Mouse (Mus musculus) lung, postnatal 4 days (tissue): Measurements from ENCODE around the gene Cdc42bpb.

Experiments used
- DNase-seq, 2 experiments: peaks; one replicate each; pipeline ENCODE4 v3.0.0; 2021

The Cdc42bpb gene

GRCm38 (mm10) chr12:111377376-111377973 is at the start of gene Cdc42bpb:
Gene Cdc42bpb (minus strand): TSS chr12:111377718.
- peak; percentile 95 to 98 for DNase-seq

DNA sequence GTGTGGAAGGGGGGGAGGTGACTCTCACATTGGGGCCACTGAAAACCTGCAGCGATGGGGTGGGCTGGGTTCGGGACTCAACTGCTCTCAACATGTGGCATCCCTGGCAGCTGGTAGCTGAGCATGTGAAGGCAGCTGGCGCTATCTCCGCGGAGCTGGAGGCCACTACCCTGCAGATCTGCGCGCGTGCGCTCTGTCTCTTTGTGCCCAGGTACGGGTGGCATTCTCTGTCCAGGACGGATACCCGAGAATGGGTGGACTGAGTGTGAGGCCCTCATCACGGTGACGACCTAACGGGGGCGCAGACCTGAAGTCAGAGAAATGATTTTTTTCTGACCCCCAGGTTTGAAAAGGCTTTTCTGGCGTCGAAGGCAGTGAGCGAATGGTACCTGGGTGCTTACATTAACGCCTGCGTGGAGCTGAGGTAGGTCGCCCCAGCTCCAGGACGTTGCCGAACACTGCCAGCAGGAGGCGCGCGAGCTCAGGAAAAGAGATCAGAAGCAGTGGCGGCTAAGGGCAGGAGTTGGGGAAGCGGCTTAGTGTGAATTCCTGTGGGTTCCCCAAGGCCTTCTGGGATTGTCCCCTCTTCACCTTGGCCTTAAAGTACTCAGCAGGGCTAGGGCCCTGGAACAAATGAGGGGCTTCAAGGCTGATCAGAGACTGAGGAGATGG is 48.4 kb upstream of the Cdc42bpb start:
- DNase-seq: peak; percentile 86 to 94

DNA sequence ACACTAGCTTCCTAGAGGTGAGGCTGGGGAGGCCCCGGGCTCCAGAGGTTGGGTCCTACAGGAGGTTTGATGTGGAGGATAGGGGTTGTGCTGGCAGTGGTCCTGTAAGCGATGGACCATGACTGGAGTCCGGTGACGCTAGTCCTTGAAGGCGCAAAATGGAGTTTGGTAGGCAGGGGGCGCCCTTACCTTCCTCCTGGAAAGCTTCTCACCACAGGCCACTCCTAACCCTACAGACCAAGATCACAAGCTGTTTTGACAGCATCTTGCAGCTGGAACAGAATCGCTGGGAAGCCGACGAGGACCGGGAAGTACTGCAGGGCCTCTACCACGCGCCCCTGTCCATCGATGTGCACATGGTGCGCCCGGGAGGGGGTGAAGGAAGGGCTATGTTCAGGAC is 47.7 kb upstream of the Cdc42bpb start:
- DNase-seq: peak; percentile 89 to 90

DNA sequence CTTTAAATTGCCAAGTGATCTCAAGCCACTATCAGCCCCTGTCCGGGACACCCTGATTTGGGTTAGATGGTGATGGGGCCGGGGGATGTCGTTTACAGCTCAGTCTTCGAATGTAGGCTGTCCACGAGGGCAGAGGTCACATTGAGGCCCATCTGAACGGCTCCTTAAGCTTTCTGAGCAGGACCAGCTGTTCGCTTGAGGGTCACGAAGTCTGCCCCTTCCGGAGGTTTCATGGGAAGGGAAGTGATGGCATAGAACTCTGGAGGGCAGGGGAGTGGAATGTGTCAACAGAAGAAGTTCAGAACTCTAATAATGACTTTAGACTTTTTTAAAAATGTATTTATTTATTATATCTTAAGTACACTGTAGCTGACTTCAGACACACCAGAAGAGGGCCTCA is 47.0 kb upstream of the Cdc42bpb start:
- DNase-seq: peak in 1 of 2 experiments; percentile 76

GRCm38 (mm10) chr12:111423570-111424129 is 46.1 kb upstream of the Cdc42bpb start:
- peak in 1 of 2 experiments; percentile 23 for DNase-seq

DNA sequence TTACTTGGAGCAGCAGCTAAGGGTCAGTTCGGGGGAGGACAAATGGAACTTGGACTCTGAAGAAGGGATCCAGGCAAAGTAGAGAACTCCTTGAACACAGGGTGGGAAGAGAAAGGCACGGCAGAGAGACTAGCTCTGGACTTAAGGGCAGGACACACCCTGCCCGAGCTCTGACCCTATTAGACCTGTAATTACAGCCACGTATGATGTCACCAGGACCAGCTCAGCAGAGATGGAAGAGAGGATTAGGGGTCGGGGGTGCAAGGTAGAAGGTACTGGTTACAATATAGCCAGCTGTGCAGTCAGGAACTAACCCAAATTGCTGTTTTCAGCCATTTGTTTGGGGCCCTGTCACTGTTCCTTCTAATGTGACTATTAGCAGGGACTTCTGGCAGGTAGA is 45.3 kb upstream of the Cdc42bpb start:
- DNase-seq: no peak

- DNase-seq: peak in 1 of 2 experiments; percentile 52
These were observed 43.6 kb upstream of the Cdc42bpb start for GRCm38 (mm10) chr12:111420946-111421709.

- DNase-seq: no peak
These were observed 42.4 kb upstream of the Cdc42bpb start for GRCm38 (mm10) chr12:111419918-111420317.

- peak; percentile 53 to 77 for DNase-seq
These were observed 39.6 kb upstream of the Cdc42bpb start, which contains the start of gene Exoc3l4 for GRCm38 (mm10) chr12:111416921-111417779. Gene Exoc3l4 (plus strand): TSS chr12:111417017.

- peak; percentile 93 to 94 for DNase-seq
These were observed 35.8 kb upstream of the Cdc42bpb start for GRCm38 (mm10) chr12:111413300-111413699.

DNA sequence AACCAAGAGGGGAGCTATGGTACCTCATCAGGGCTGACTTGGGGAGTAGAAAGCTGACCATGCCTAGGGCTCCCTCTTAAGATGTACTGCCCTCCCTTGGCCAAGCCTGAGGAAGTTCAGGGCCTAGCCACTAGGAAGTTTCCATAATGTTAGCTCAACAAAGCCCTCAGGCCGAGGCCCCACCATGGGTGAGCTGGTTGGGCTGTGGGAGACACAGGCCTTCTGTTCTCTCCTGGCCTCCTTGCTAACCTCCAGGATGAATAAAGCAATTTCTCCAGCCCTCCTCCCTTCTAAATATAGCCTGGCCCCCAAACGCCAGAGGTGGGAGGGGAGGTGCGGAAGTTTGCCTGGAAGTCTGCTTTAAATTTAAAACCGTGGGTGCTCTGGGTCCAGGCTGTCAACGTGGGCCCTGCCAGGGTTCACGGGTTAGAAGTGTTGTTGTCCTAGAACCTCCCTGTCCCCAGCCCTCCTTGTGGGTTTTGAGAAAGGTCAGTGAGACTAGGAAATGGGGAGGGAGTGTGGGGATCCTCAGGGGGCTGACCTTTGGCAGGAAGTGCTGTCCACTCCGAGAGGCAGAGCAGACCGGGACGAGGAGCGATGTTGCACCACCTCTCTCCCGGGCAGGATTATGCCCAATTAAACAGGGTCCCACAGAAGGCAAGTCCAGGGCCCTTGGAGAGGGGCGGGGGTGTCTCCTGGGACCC is 35.2 kb upstream of the Cdc42bpb start:
- peak in 1 of 2 experiments; percentile 79 for DNase-seq

- DNase-seq: no peak
These were observed 34.3 kb upstream of the Cdc42bpb start for GRCm38 (mm10) chr12:111411631-111412355.

GRCm38 (mm10) chr12:111409583-111409982 is 32.1 kb upstream of the Cdc42bpb start:
- DNase-seq: no peak

DNA sequence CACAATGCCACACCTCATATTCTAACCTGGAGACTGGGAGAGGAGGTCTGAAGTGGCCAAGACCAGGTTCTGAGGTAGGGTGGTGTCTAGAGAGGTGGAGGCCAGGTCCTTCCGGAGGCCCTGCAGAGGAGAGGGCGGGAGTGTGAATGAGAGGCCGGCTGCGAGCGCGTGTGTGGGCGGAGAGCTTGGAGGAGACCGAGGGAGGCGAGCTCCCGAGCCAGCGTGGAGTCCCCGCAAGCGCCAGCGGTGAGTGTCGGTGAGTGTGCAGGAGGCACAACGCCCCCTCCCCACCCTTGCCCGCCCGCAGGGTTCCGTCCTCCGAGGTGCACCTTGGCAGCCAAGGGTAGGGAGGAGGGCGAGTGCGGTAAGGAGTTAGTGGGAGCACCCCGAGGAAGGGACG is 29.1 kb upstream of the Cdc42bpb start, which contains the start of gene Lbhd2:
TSS of gene Lbhd2 (plus strand) at position 188 of the 400 bp plus-strand sequence.
- no peak for DNase-seq

DNA sequence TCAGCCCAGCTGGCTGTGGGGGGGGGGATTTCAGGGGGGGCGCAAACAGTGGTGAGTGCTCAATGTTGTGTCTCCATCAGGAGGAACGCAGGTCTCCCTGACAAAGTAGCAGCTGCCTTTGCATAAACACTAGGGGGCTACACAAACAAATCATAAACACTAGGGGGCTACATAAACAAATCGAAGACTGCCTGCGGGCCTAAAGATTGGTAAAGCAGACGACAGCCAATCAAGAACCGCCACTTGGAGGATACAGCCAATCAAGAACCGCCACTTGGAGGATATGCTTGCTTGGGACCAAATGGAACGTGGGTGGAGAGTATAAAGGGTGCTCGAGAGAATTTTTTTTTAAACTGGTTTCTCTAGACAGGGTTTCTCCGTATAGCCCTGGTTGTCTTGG is 27.4 kb upstream of the Cdc42bpb start:
- DNase-seq: no peak

GRCm38 (mm10) chr12:111401454-111402184 is 24.1 kb upstream of the Cdc42bpb start:
- DNase-seq: peak; percentile 64 to 85

- no peak for DNase-seq
These were observed 19.5 kb upstream of the Cdc42bpb start for GRCm38 (mm10) chr12:111396997-111397396.

DNA sequence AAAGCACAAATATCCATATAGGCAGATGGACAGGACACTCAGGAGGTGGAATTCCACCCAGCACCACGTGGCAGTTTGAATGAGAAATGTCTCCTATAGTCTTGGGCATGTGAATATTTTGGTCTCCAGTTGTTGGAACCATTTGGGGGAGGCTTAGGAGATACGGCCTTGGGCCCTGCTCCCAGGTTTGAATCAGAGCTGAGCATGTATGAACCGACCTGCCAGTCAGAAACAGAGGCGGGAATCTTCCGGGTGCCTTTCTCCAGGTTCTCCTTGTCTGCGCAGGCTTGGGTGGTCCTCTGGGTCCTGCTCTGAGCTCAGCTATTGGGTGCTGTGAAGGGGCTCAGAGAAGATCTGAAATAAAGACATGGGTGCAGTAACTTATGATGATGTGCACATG is 16.5 kb upstream of the Cdc42bpb start:
- no peak for DNase-seq

DNA sequence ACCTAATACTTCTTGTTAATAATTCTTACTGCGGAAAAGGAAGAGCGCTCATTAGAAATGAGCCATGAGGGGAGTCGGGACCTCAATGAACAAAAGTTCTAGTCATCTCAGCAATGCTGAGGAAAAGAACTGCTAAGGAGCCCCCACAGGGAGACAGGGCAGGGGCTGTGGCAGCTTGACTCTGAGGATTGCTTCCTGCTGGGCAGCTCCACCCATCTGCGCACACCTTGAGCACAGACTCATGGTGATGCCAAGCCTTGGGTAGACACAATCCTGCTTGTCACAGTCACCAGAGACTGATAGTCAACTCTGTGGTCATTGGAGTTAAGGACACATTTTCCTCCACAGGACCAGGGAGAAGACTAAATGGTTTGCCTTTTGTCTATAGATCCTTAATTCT is 9.6 kb upstream of the Cdc42bpb start:
- no peak for DNase-seq

GRCm38 (mm10) chr12:111386642-111387120 is 9.2 kb upstream of the Cdc42bpb start:
- peak; percentile 77 to 88 for DNase-seq
